Mouse (Mus musculus) liver, adult 2 months (tissue): Measurements from ENCODE around the gene Ppp6r3. TPM values are rescaled to one million over a fixed set of nuclear protein-coding genes. Genes with fewer than 3 reads are reported as not detected.

Experiments
- DNase-seq: peaks from one replicate; pipeline ENCODE4 v3.0.0-alpha.2; 2011; ENCODE audit warnings: low read depth, low spot score; ENCODE audit errors: extremely low read depth
- H3K27ac ChIP-seq: fragments of 200-500 bp; replicated peaks from 2 replicates; pipeline ENCODE4 v1.5.1; 2012; ENCODE audit warnings: low read depth, mild to moderate bottlenecking, control low read depth, inconsistent platforms, low read length; ENCODE audit not compliant: insufficient read depth
- H3K27me3 ChIP-seq: fragments of 200-500 bp; 2 replicates; pipeline ENCODE4 v1.6.1; 2012; ENCODE audit warnings: mild to moderate bottlenecking, moderate library complexity, low read length, inconsistent platforms; ENCODE audit not compliant: control insufficient read depth, insufficient read depth
- H3K36me3 ChIP-seq: fragments of 200-500 bp; 2 replicates; pipeline ENCODE4 v1.6.1; 2012; ENCODE audit warnings: low read length, inconsistent platforms; ENCODE audit not compliant: control insufficient read depth, insufficient read depth
- H3K4me1 ChIP-seq: fragments of 200-500 bp; 2 replicates; pipeline ENCODE4 v1.6.1; 2011; ENCODE audit warnings: low read length; ENCODE audit not compliant: control insufficient read depth, insufficient read depth
- H3K4me3 ChIP-seq: fragments of 200-500 bp; 2 replicates; pipeline ENCODE4 v1.5.1; 2011; ENCODE audit warnings: low read depth, mild to moderate bottlenecking, control low read depth, low read length, moderate library complexity; ENCODE audit not compliant: insufficient read depth
- H3K79me2 ChIP-seq: fragments of 200-500 bp; 2 replicates; pipeline ENCODE4 v1.6.1; 2012; ENCODE audit warnings: inconsistent platforms, mild to moderate bottlenecking, low read length, moderate library complexity; ENCODE audit not compliant: control insufficient read depth, insufficient read depth
- H3K9ac ChIP-seq: fragments of 200-500 bp; 2 replicates; pipeline ENCODE4 v1.6.1; 2012; ENCODE audit warnings: low read depth, mild to moderate bottlenecking, control low read depth, inconsistent platforms, low read length
- CTCF ChIP-seq: fragments of 200-500 bp; IDR thresholded peaks from 2 replicates; pipeline ENCODE4 v1.5.1; 2011; ENCODE audit warnings: low read depth, low read length, control low read depth
- POLR2A ChIP-seq: fragments of 200-500 bp; IDR thresholded peaks from 2 replicates; pipeline ENCODE4 v1.6.1; 2011; ENCODE audit warnings: low read length, control low read depth; ENCODE audit not compliant: insufficient read depth; ENCODE audit errors: extremely low read depth
- WGBS: fragments of 180-500 bp; shearing (Covaris S2); methylation state at CpG from one replicate; pipeline ENCODE4 v1.1.7; 2018; 5-methylcytosine and 5-hydroxymethylcytosine counted together
- polyA plus RNA-seq: library from polyadenylated mRNA; depleted of rRNA; stranded (reverse); fragments of >200 nt; gene quantifications from 2 replicates; pipeline ENCODE4 v1.2.3, GENCODE M21; 2012
- total RNA-seq: library from RNA; depleted of rRNA; stranded (reverse); fragments of >200 nt; gene quantifications from 2 replicates; pipeline ENCODE4 v1.2.3, GENCODE M21; 2014

Ppp6r3 gene
- total and polyA plus RNA-seq, 2 experiments, result 27.7 to 63.7 TPM

DNA sequence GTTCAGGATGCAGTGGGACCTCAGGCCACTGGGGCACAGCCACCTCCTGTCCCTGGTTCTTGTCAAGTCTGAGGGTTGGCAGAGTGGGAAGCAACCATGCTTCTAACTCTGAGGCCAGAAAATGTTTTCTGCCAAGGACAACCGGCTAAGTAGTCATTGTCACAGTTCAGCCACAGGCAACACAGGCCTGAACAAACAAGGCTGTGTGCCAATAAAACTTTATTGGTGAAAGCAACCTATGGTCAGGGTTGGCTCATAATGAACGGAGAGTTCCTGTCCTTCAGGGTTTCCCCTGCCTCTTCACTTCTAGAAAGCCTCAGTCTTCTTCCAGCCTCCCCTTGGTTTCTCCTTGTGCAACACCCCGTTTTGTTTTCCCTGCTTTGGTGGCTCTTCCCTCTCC lies 139.7 kb downstream of the Ppp6r3 start:
- no peaks in the 10 kb centered on the region for H3K27me3 ChIP-seq
- no peak overlapping the region for H3K9ac ChIP-seq
- no peaks in the 10 kb centered on the region for H3K36me3 ChIP-seq
- no peaks in the 10 kb centered on the region for H3K79me2 ChIP-seq
- no peak for TF ChIP-seq POLR2A
- no peak for DNase-seq
- H3K4me3 ChIP-seq, result no peak overlapping the region
- 41% methylated on average over 3 of the region's 3 CpGs for WGBS
- no peak overlapping the region for H3K27ac ChIP-seq
- H3K4me1 ChIP-seq, result no peaks in the 10 kb centered on the region

DNA sequence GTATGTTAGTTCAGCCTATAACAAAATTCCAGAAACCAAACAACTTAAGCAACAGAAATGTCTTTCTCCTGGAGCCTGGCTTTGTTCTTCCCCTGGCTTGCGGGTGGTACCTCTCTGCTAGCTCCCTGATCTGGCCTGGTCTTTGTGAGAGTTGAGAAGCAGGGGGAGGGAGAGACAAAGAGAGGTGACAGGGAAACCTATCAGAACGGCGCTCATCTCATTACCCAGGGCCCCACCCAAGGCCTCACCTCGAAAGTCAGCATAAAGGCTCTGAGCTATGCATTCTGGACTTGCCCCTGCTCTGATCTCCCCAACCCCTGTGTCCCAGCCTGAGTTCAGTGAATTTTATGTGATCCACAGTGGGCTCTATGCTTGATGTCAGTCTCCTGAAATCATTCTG lies 140.9 kb downstream of the Ppp6r3 start:
- Histone ChIP-seq H3K36me3 (no peaks in the 10 kb centered on the region), H3K79me2 (no peaks in the 10 kb centered on the region), H3K9ac (no peak overlapping the region), H3K4me1 (no peaks in the 10 kb centered on the region), H3K27me3 (no peaks in the 10 kb centered on the region), H3K4me3 (no peak overlapping the region), H3K27ac (no peak overlapping the region)
- TF ChIP-seq POLR2A (no peak), CTCF (no peak)
- no peak for DNase-seq
- 72% methylated on average over 4 of the region's 4 CpGs for WGBS

DNA sequence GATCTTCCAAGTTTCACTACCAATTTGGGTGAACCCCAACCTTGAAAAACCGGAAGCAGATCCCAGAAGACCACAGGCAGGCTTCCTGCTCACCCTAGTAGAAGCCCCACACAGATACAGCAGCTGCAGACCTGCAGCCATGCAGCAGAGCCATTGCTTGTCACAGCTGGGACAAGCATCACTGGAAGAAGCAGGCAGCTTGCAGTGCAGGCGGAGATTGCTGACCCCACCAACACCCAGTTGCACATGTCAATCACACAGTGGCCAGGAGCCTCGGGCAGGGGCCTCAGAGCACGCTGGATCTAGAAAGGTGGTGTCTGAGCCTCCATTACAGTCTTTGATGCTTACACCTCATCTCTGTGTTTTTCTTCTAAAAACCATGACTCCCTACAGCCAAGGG lies 141.4 kb downstream of the Ppp6r3 start:
- no peak for DNase-seq
- Histone ChIP-seq H3K79me2 (no peaks in the 10 kb centered on the region), H3K4me1 (no peaks in the 10 kb centered on the region), H3K27ac (no peak overlapping the region), H3K4me3 (no peak overlapping the region), H3K9ac (no peak overlapping the region), H3K27me3 (no peaks in the 10 kb centered on the region), H3K36me3 (no peaks in the 10 kb centered on the region)
- 50% methylated on average over 4 of the region's 4 CpGs for WGBS
- TF ChIP-seq CTCF, result no peak
- TF ChIP-seq POLR2A, result no peak

DNA sequence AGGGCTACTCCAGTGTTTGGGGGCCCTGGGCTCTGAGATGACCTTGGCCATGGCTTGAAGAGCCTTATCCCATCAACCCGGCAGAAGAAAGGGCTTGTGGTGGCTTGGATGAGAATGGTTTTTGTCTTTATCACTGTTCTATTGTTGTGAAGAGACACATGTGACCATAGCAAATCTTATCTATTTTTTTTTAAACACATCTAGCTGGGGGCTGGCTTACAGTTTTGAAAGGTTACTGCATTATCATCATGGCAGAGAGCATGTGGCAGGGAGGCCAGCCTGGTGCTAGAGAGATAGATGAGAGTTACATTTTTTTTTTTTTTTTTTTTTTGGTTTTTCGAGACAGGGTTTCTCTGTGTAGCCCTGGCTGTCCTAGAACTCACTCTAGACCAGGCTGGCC lies 143.6 kb downstream of the Ppp6r3 start:
- WGBS, result 64% methylated on average over 2 of the region's 2 CpGs
- H3K36me3 ChIP-seq, result no peaks in the 10 kb centered on the region
- no peak overlapping the region for H3K4me3 ChIP-seq
- no peak overlapping the region for H3K9ac ChIP-seq
- no peaks in the 10 kb centered on the region for H3K27me3 ChIP-seq
- no peaks in the 10 kb centered on the region for H3K79me2 ChIP-seq
- no peak for DNase-seq
- TF ChIP-seq POLR2A (no peak), CTCF (no peak)
- H3K4me1 ChIP-seq, result no peaks in the 10 kb centered on the region
- no peak overlapping the region for H3K27ac ChIP-seq

DNA sequence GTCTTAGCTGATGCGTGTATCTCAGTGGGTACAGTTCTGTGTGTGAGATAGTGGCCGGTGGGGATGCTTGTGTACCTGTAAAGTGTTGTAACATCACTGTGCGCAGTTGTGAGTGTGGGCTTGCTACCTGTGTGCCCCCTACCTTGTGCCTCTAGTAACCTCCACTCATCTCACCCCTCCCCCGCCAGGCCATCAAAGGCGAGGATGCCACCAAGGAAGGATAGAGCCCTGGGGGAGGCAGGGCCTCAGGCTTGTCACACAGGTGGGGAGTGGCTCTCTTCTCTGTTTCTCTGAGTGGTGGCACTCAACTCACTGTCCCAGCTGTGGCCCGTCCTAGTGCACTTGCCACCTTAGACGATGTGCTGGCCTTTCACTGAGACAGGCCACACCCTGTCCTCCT lies 144.5 kb downstream of the Ppp6r3 start:
- no peaks in the 10 kb centered on the region for H3K27me3 ChIP-seq
- no peaks in the 10 kb centered on the region for H3K36me3 ChIP-seq
- H3K4me3 ChIP-seq, result no peak overlapping the region
- no peaks in the 10 kb centered on the region for H3K79me2 ChIP-seq
- H3K27ac ChIP-seq, result no peak overlapping the region
- DNase-seq, result no peak
- WGBS, result 84% methylated on average over 7 of the region's 7 CpGs
- TF ChIP-seq POLR2A, result no peak
- TF ChIP-seq CTCF, result no peak
- H3K9ac ChIP-seq, result no peak overlapping the region
- H3K4me1 ChIP-seq, result no peaks in the 10 kb centered on the region

DNA sequence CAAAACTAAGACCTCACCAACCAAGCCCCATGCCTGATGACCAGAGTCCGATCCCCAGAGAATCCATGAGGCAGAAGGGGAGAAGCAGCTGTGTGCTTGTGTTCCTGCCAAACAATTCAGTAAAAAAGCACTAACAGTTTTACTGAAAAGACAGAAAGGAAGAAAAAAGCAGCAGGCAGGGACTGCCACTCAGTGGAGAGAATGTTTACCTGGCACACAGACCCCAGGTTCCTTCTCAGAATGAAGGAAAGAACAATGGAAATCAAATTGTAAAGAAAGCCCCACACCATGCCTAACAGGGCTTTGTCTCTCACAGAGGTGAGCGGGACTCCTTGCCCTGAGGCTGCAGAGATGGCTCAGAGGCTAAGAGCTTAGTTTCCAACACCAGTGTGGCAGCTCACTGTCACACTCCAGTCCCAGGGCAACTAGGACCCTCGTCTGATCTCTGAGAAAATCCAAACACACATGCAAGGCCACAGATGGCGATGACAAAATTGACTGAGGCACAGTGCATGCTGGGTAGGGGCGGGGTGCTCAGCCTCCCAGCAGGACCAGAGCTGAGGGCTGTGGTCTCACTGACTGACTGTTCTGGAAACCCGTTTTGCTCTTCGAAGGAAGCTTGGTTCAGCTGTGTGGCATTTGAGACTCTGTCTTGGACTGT lies 146.3 kb downstream of the Ppp6r3 start:
- WGBS, result 61% methylated on average over 7 of the region's 7 CpGs
- H3K4me3 ChIP-seq, result no peak overlapping the region

More for the DNA sequence above, 146.3 kb downstream of the Ppp6r3 start:
- Histone ChIP-seq H3K4me1 (no peaks in the 10 kb centered on the region), H3K9ac (no peak overlapping the region), H3K79me2 (no peaks in the 10 kb centered on the region), H3K27me3 (no peaks in the 10 kb centered on the region), H3K27ac (no peak overlapping the region), H3K36me3 (no peaks in the 10 kb centered on the region)
- DNase-seq, result no peak
- no peak for TF ChIP-seq CTCF
